8 mouse cellular contexts compared by ENCODE assay signal in genomic region chr2:49450931-49451636, GRCm38 (mm10). TPM values are rescaled to one million over a fixed set of nuclear protein-coding genes. Genes with fewer than 3 reads are reported as not detected.
A peak's percentile ranks its signal among the peaks of the same experiment; 100 is the strongest.
DNase-seq lines count a peak whose midpoint lies in the region; ATAC-seq and TF ChIP-seq lines count a peak whose summit lies in the region.

TSS of gene Epc2 (plus strand) at chr2:49451486.

- no peaks in the 10 kb centered on the region for H3K9me3 ChIP-seq in MEL (replicated peaks; ENCODE audit: insufficient read depth, low read length)
- H3K9me3 ChIP-seq in forebrain, postnatal 0 days (ENCODE audit: low read length): no peaks in the 10 kb centered on the region
- H3K9me3 ChIP-seq in lung, embryonic 14.5 days (ENCODE audit: low read depth, low read length): no peaks in the 10 kb centered on the region

- H3K36me3 ChIP-seq in MEL (ENCODE audit: control insufficient read depth in 1 of 2, insufficient read depth in 2 of 2, low read length in 2 of 2): peaks cover 0 to 14% of the 10 kb centered on the region in 2 experiments; a peak in 2 of 4 replicates
- H3K36me3 ChIP-seq in forebrain, postnatal 0 days (ENCODE audit: insufficient read depth): no peaks in the 10 kb centered on the region
- no peaks in the 10 kb centered on the region for H3K36me3 ChIP-seq in lung, embryonic 14.5 days (ENCODE audit: insufficient read depth)

- peak within 1 kb of the TSS; percentile 95 for H3K27ac ChIP-seq in MEL (ENCODE audit: control insufficient read depth, low read depth, low read length)
- peak within 1 kb of the TSS; percentile 99 for H3K27ac ChIP-seq in cerebellum, adult 2 months (ENCODE audit: insufficient read depth, low read length)
- peak within 1 kb of the TSS; percentile 99 for H3K27ac ChIP-seq in forebrain, postnatal 0 days (ENCODE audit: low read depth, low read length)
- H3K27ac ChIP-seq in lung, embryonic 14.5 days (ENCODE audit: low read depth): peak within 1 kb of the TSS; percentile 99

- no peak for TF ChIP-seq EP300 in MEL (IDR thresholded peaks at IDR 0.05; ENCODE audit: low read depth in 1 of 2, low read length in 2 of 2)

- peak; percentile 60 to 63; a peak in 2 of 4 replicates for TF ChIP-seq POLR2A in MEL (IDR thresholded peaks at IDR 0.05; ENCODE audit: control insufficient read depth in 1 of 2, insufficient read depth in 1 of 2, low read depth in 1 of 2, low read length in 2 of 2, poor library complexity in 1 of 2)
- peak; percentile 46 for TF ChIP-seq POLR2A in cerebellum, adult 2 months (IDR thresholded peaks at IDR 0.05; ENCODE audit: borderline replicate concordance, insufficient read depth, low read length)

- H3K4me3 ChIP-seq in MEL (ENCODE audit: control insufficient read depth in 1 of 2, insufficient read depth in 1 of 2, low read depth in 2 of 2, low read length in 2 of 2): peak within 1 kb of the TSS; percentile 73 to 83
- H3K4me3 ChIP-seq in cerebellum, adult 2 months (replicated peaks; ENCODE audit: insufficient read depth, low read depth, low read length): peak within 1 kb of the TSS; percentile 80
- peak within 1 kb of the TSS; percentile 97 for H3K4me3 ChIP-seq in forebrain, postnatal 0 days (ENCODE audit: low read depth, low read length)
- peak within 1 kb of the TSS; percentile 96 for H3K4me3 ChIP-seq in lung, embryonic 14.5 days (ENCODE audit: low read depth, low read length)

- TF ChIP-seq RAD21 in MEL (IDR thresholded peaks at IDR 0.05; ENCODE audit: low read depth, low read length): no peak

- H3K4me2 ChIP-seq in forebrain, postnatal 0 days (ENCODE audit: low read depth): peak within 1 kb of the TSS; percentile 90
- peak within 1 kb of the TSS; percentile 86 for H3K4me2 ChIP-seq in lung, embryonic 14.5 days

- peak; percentile 87 for DNase-seq in MEL (ENCODE audit: low read depth, low spot score)
- peak; percentile 86 to 91 for DNase-seq in cerebellum, adult 2 months
- peak; percentile 93 for DNase-seq in forebrain, postnatal 0 days
- peak; percentile 89 for DNase-seq in heart, postnatal 4 days
- peak; percentile 54 to 82 for DNase-seq in layer of hippocampus, adult 8-10 months (ENCODE audit: low spot score in 2 of 2)
- DNase-seq in lung, embryonic 14.5 days: peak; percentile 92
- DNase-seq in testis, postnatal 14 days (ENCODE audit: low spot score): peak; percentile 85

- peak within 1 kb of the TSS; percentile 98 for H3K9ac ChIP-seq in MEL (ENCODE audit: control insufficient read depth, low read depth, low read length, poor library complexity, severe bottlenecking)
- peak within 1 kb of the TSS; percentile 95 for H3K9ac ChIP-seq in forebrain, postnatal 0 days
- H3K9ac ChIP-seq in lung, embryonic 14.5 days: peak within 1 kb of the TSS; percentile 97

- under 1% methylated on average over 74 of the region's 88 CpGs for WGBS in cerebellum, adult 2 months
- whole genome bisulfite sequencing in forebrain, postnatal 0 days: 2% methylated on average over 75 of the region's 88 CpGs
- WGBS in lung, embryonic 14.5 days: under 1% methylated on average over 74 of the region's 88 CpGs

- peak; percentile 77 for ATAC-seq in forebrain, postnatal 0 days
- peak; percentile 83 for ATAC-seq in lung, embryonic 14.5 days (ENCODE audit: insufficient read depth)
- peak; percentile 34 for ATAC-seq in neutrophil, adult 5-6 weeks (ENCODE audit: extremely low read depth, insufficient number of reproducible peaks, low FRiP score, poor library complexity, severe bottlenecking)

- TF ChIP-seq CTCF in MEL (IDR thresholded peaks at IDR 0.05 in 2 of 3, conservative IDR thresholded peaks at IDR 0.05 in 1 of 3; ENCODE audit: control insufficient read depth in 1 of 3, insufficient read depth in 1 of 3, low read depth in 2 of 3, low read length in 3 of 3, poor library complexity in 1 of 3, severe bottlenecking in 1 of 3): no peak
- no peak for TF ChIP-seq CTCF in cerebellum, adult 2 months (IDR thresholded peaks at IDR 0.05; ENCODE audit: borderline replicate concordance, insufficient read depth, low read depth, low read length)
- TF ChIP-seq CTCF in forebrain, postnatal 0 days (IDR thresholded peaks at IDR 0.05; ENCODE audit: low read depth): 0 out of 2 replicates have a peak, but pooled peaks have one; percentile 21
- TF ChIP-seq CTCF in lung, embryonic 14.5 days (IDR thresholded peaks at IDR 0.05; ENCODE audit: low read depth): no peak

- peaks cover 30% of the 10 kb centered on the region for H3K79me2 ChIP-seq in MEL (ENCODE audit: control insufficient read depth, insufficient read depth, low read length, poor library complexity)

- no peaks in the 10 kb centered on the region for H3K27me3 ChIP-seq in MEL (ENCODE audit: control insufficient read depth in 1 of 2, insufficient read depth in 2 of 2, low read length in 2 of 2)
- no peaks in the 10 kb centered on the region for H3K27me3 ChIP-seq in cerebellum, adult 2 months (ENCODE audit: control insufficient read depth, insufficient read depth, low read length)
- no peaks in the 10 kb centered on the region for H3K27me3 ChIP-seq in forebrain, postnatal 0 days (ENCODE audit: insufficient read depth, low read length)
- no peaks in the 10 kb centered on the region for H3K27me3 ChIP-seq in lung, embryonic 14.5 days (ENCODE audit: insufficient read depth, low read length)

- peaks cover 0 to 6% of the 10 kb centered on the region in 2 experiments; a peak in 1 of 4 replicates for H3K4me1 ChIP-seq in MEL (ENCODE audit: control insufficient read depth in 1 of 2, insufficient read depth in 2 of 2, low read length in 2 of 2)
- peaks cover 2% of the 10 kb centered on the region; the same call in 1 of the 2 replicates for H3K4me1 ChIP-seq in cerebellum, adult 2 months (ENCODE audit: control insufficient read depth, insufficient read depth, low read length)
- no peaks in the 10 kb centered on the region for H3K4me1 ChIP-seq in forebrain, postnatal 0 days (ENCODE audit: insufficient read depth)
- no peaks in the 10 kb centered on the region for H3K4me1 ChIP-seq in lung, embryonic 14.5 days (ENCODE audit: insufficient read depth)

TF ChIP-seq in MEL, 35 proteins besides CTCF, POLR2A, EP300 and RAD21:
- no peak for TF ChIP-seq MAX (IDR thresholded peaks at IDR 0.05; ENCODE audit: low read length)
- no peak for TF ChIP-seq RCOR1 (IDR thresholded peaks at IDR 0.05; ENCODE audit: low read depth, low read length)
- no peak for TF ChIP-seq MEF2A (IDR thresholded peaks at IDR 0.05; ENCODE audit: extremely low read depth, insufficient replicate concordance, low read depth, low read length, poor library complexity, severe bottlenecking)
- peak; percentile 67; the same call in 1 of the 2 replicates for TF ChIP-seq SIN3A (IDR thresholded peaks at IDR 0.05; ENCODE audit: low read length)
- no peak for TF ChIP-seq ELF1 (IDR thresholded peaks at IDR 0.05; ENCODE audit: low read depth, low read length)
- no peak for TF ChIP-seq GATA1 (IDR thresholded peaks at IDR 0.05; ENCODE audit: low read depth, low read length)
- no peak; the same call in 1 of the 2 replicates for TF ChIP-seq UBTF (IDR thresholded peaks at IDR 0.05; ENCODE audit: borderline replicate concordance, insufficient read depth, low read depth, low read length)
- TF ChIP-seq E2F4 (IDR thresholded peaks at IDR 0.05; ENCODE audit: borderline replicate concordance, low read depth, low read length): no peak
- TF ChIP-seq HCFC1 (IDR thresholded peaks at IDR 0.05; ENCODE audit: low read depth, low read length): peak; percentile 74
- TF ChIP-seq MAZ (IDR thresholded peaks at IDR 0.05; ENCODE audit: low read depth, low read length): no peak; the same call in 1 of the 2 replicates
- no peak for TF ChIP-seq MYC (IDR thresholded peaks at IDR 0.05; ENCODE audit: low read depth, low read length)
- no peak for TF ChIP-seq NRF1 (IDR thresholded peaks at IDR 0.05; ENCODE audit: insufficient read depth, low read depth, low read length, poor library complexity, severe bottlenecking)
- TF ChIP-seq ETS1 (IDR thresholded peaks at IDR 0.05; ENCODE audit: low read depth, low read length): no peak
- no peak for TF ChIP-seq JUND (IDR thresholded peaks at IDR 0.05; ENCODE audit: low read depth, low read length)
- TF ChIP-seq USF1 (IDR thresholded peaks at IDR 0.05; ENCODE audit: low read depth, low read length): no peak

RNA-seq across cellular contexts. Expression of gene Epc2, which starts in this region (rescaled TPM):
- 14.3 and 15.1 TPM in 2 replicates for total RNA-seq in MEL (2012; rRNA removed)
- 10 to 100 TPM in 1 of 2 experiments, not detected in 1; 15.4 TPM for polyA plus RNA-seq in MEL (2012; ENCODE audit: insufficient read depth in 1 of 2, insufficient read length in 2 of 2, low read depth in 1 of 2, low replicate concordance in 2 of 2, missing spikeins in 1 of 2)
- 22.1 and 22.2 TPM in 2 replicates for polyA plus RNA-seq in cerebellum, adult 2 months (2012; rRNA removed)
- 47.7 and 80.4 TPM in 2 replicates for total RNA-seq in forebrain, postnatal 0 days (2014; rRNA removed)
- 8.0 and 9.2 TPM in 2 replicates for polyA plus RNA-seq in forebrain, postnatal 0 days (2015; fragmentation: Nextera tagmentation; extraction: Ambion mirVana)
- total RNA-seq in heart, postnatal 4 days (2021): 10 to 100 TPM; 23.6 to 24.6 TPM
- total RNA-seq in layer of hippocampus, adult 8-10 months (2022): 10 to 100 TPM; 50.9 to 63.1 (median 53.9) TPM
- polyA plus RNA-seq in lung, embryonic 14.5 days (2014; fragmentation: Nextera tagmentation; extraction: Ambion mirVana): 8.2 and 9.9 TPM in 2 replicates
- total RNA-seq in neutrophil, adult 5-6 weeks (2017): 71.0 and 83.7 TPM in 2 replicates

Comparison
In these comparisons a context has a peak if more than half of its experiments do, and no peak if none do; other contexts are left out.
1. Peak in every context shown above with its lines: DNase-seq, ATAC-seq, H3K4me3 ChIP-seq and H3K27ac ChIP-seq.